Mouse (Mus musculus): ENCODE data around the gene Gm9821. TPM values are rescaled to one million over a fixed set of nuclear protein-coding genes. Genes with fewer than 3 reads are reported as not detected.

The Gm9821 gene
- polyA plus RNA-seq, 1 experiment from 2014 or later = 0.80 TPM

Small RNAs within 50 kb of the gene (microRNA-seq; reads per million reads assigned to microRNA genes)
- gene Mir6999 = not detected

Other genes starting within 250 kb of the Gm9821 start
- 10.6 and 12.5 TPM in 2 replicates for gene Atg13, start 235.1 kb upstream of the Gm9821 start, polyA plus RNA-seq (2015; fragmentation: Nextera tagmentation; extraction: Ambion mirVana)
- 8.0 and 8.5 TPM in 2 replicates for gene Harbi1, start 234.9 kb upstream of the Gm9821 start, polyA plus RNA-seq (2015; fragmentation: Nextera tagmentation; extraction: Ambion mirVana)
- 4.6 and 5.8 TPM in 2 replicates for gene Ambra1, start 215.6 kb upstream of the Gm9821 start, polyA plus RNA-seq (2015; fragmentation: Nextera tagmentation; extraction: Ambion mirVana)
- 0.07 and 0.09 TPM in 2 replicates for gene Chrm4, start 18.5 kb upstream of the Gm9821 start, polyA plus RNA-seq (2015; fragmentation: Nextera tagmentation; extraction: Ambion mirVana)
- gene Mdk, start 13.4 kb upstream of the Gm9821 start, polyA plus RNA-seq (2015; fragmentation: Nextera tagmentation; extraction: Ambion mirVana) = 50.1 and 52.2 TPM in 2 replicates
- 24.7 and 28.0 TPM in 2 replicates for gene Dgkz, start 30.2 kb downstream of the Gm9821 start, polyA plus RNA-seq (2015; fragmentation: Nextera tagmentation; extraction: Ambion mirVana)
- gene Creb3l1, start 78.8 kb downstream of the Gm9821 start, polyA plus RNA-seq (2015; fragmentation: Nextera tagmentation; extraction: Ambion mirVana) = 1.1 and 1.4 TPM in 2 replicates
- 2.4 and 3.8 TPM in 2 replicates for gene Phf21a, start 147.4 kb downstream of the Gm9821 start, polyA plus RNA-seq (2015; fragmentation: Nextera tagmentation; extraction: Ambion mirVana)